Mouse (Mus musculus) spleen, adult 12 weeks (tissue): ENCODE results near the gene P3h4.

Experiments used
- DNase-seq: peaks from one replicate; pipeline ENCODE4 v3.0.0; 2022; ENCODE audit warnings: low spot score

Gene P3h4

GRCm38 (mm10) chr11:100414021-100414913, at the start of gene P3h4:
Gene P3h4, minus strand, starts transcription at chr11:100414836.
- DNase-seq, result peak; percentile 12

GRCm38 (mm10) chr11:100462699-100463098, 48.1 kb upstream of the P3h4 start:
- no peak for DNase-seq

GRCm38 (mm10) chr11:100457711-100458110, 43.1 kb upstream of the P3h4 start:
- DNase-seq, result no peak

GRCm38 (mm10) chr11:100457247-100457646, 42.6 kb upstream of the P3h4 start:
- no peak for DNase-seq

- DNase-seq, result no peak
Observed at GRCm38 (mm10) chr11:100442625-100443024, 28.0 kb upstream of the P3h4 start.

- DNase-seq, result no peak
Observed at GRCm38 (mm10) chr11:100441797-100442196, 27.2 kb upstream of the P3h4 start, which contains the start of the genes Nt5c3b and Klhl10. Gene Nt5c3b, minus strand, starts transcription at chr11:100441808. Gene Klhl10, plus strand, starts transcription at chr11:100441917.

GRCm38 (mm10) chr11:100440691-100441522, 26.3 kb upstream of the P3h4 start:
- peak; percentile 59 for DNase-seq

- DNase-seq, result no peak
Observed at GRCm38 (mm10) chr11:100437901-100438300, 23.3 kb upstream of the P3h4 start.

GRCm38 (mm10) chr11:100435678-100436246, 21.1 kb upstream of the P3h4 start:
- DNase-seq, result no peak

GRCm38 (mm10) chr11:100432002-100432401, 17.4 kb upstream of the P3h4 start:
- DNase-seq, result no peak

GRCm38 (mm10) chr11:100430052-100430451, 15.4 kb upstream of the P3h4 start:
- no peak for DNase-seq

GRCm38 (mm10) chr11:100428612-100429199, 14.1 kb upstream of the P3h4 start:
- DNase-seq, result no peak

- DNase-seq, result no peak
Observed at GRCm38 (mm10) chr11:100426820-100427219, 12.2 kb upstream of the P3h4 start.

GRCm38 (mm10) chr11:100425851-100426250, 11.2 kb upstream of the P3h4 start:
- DNase-seq, result no peak

GRCm38 (mm10) chr11:100423836-100424235, 9.2 kb upstream of the P3h4 start:
- DNase-seq, result no peak

- DNase-seq, result no peak
Observed at GRCm38 (mm10) chr11:100421537-100421936, 6.9 kb upstream of the P3h4 start.

GRCm38 (mm10) chr11:100414914-100415822, 532 bp upstream of the P3h4 start, which contains the start of gene Fkbp10:
Gene Fkbp10, plus strand, starts transcription at chr11:100415697.
- no peak for DNase-seq

GRCm38 (mm10) chr11:100413541-100413940, 1.1 kb downstream of the P3h4 start:
- DNase-seq, result no peak

GRCm38 (mm10) chr11:100411736-100412135, 2.9 kb downstream of the P3h4 start:
- no peak for DNase-seq

- DNase-seq, result no peak
Observed at GRCm38 (mm10) chr11:100409686-100410085, 5.0 kb downstream of the P3h4 start.
